Mouse (Mus musculus): ENCODE measurements around the gene Gm3147.
"Not testable (repeated sequence)": the region's sequence is repeated elsewhere in the genome, so short reads cannot be mapped to it uniquely, and the experiment has no call there.

The Gm3147 gene

GRCm38 (mm10) chr5:94616242-94616641 is at the start of gene Gm3147:
Gm3147 (minus strand) TSS chr5:94616342.
- DNase-seq (ENCODE audit: low spot score): not testable (repeated sequence)

GRCm38 (mm10) chr5:94648082-94648481 is 31.9 kb upstream of the Gm3147 start, which contains the start of gene Gm6205:
Gm6205 (plus strand) TSS chr5:94648382.
- not testable (repeated sequence) for DNase-seq (ENCODE audit: low spot score)

- not testable (repeated sequence) for DNase-seq (ENCODE audit: low spot score)
Observed at GRCm38 (mm10) chr5:94623679-94624078, 7.5 kb upstream of the Gm3147 start, which contains the start of gene Gm6509. Gm6509 (plus strand) TSS chr5:94623979.

Measured in c-Kit-positive CD71-positive TER-119-positive erythroid progenitor cells, embryonic 14.5 days (primary cell).